Mouse (Mus musculus) stomach, embryonic 16.5 days (tissue): Measurements from ENCODE around the gene Gm21750. TPM values are rescaled to one million over a fixed set of nuclear protein-coding genes. Genes with fewer than 3 reads are reported as not detected.
"Not testable (repeated sequence)": the region's sequence is repeated elsewhere in the genome, so short reads cannot be mapped to it uniquely, and the experiment has no call there.

Experiments
- ATAC-seq: fragments of 200-750 bp; cut with Nextera tagmentation; 2 replicates; pipeline ENCODE4 v1.8.0; 2017; ENCODE audit warnings: moderate number of reproducible peaks, moderate TSS enrichment; ENCODE audit not compliant: insufficient read depth, low FRiP score
- H3K27ac ChIP-seq: fragments of 300-500 bp; sonication (generic); 2 replicates; pipeline ENCODE4 v1.5.1; 2014; ENCODE audit warnings: low read length
- H3K27me3 ChIP-seq: fragments of 300-500 bp; sonication (generic); 2 replicates; pipeline ENCODE4 v1.6.1; 2014; ENCODE audit warnings: low read length, control low read depth, mixed read lengths; ENCODE audit not compliant: control insufficient read depth, insufficient read depth
- H3K36me3 ChIP-seq: fragments of 300-500 bp; sonication (generic); 2 replicates; pipeline ENCODE4 v1.6.1; 2014; ENCODE audit warnings: low read length; ENCODE audit not compliant: control insufficient read depth, insufficient read depth
- H3K4me1 ChIP-seq: fragments of 300-500 bp; sonication (generic); 2 replicates; pipeline ENCODE4 v1.6.1; 2014; ENCODE audit warnings: low read length, control low read depth, mixed read lengths; ENCODE audit not compliant: control insufficient read depth, insufficient read depth
- H3K4me2 ChIP-seq: fragments of 300-500 bp; sonication (generic); 2 replicates; pipeline ENCODE4 v1.6.1; 2014; ENCODE audit warnings: low read depth, low read length, mixed read lengths
- H3K4me3 ChIP-seq: fragments of 300-500 bp; sonication (generic); replicated peaks from 2 replicates; pipeline ENCODE4 v1.5.1; 2014; ENCODE audit warnings: mild to moderate bottlenecking, low read length
- H3K9ac ChIP-seq: fragments of 300-500 bp; sonication (generic); 2 replicates; pipeline ENCODE4 v1.6.1; 2014; ENCODE audit warnings: low read length
- H3K9me3 ChIP-seq: fragments of 300-500 bp; sonication (generic); replicated peaks from 2 replicates; pipeline ENCODE4 v1.6.1; 2016; ENCODE audit warnings: low read length, control low read depth; ENCODE audit not compliant: control insufficient read depth
- WGBS: fragments of 180-500 bp; shearing (Covaris S2); extraction: QIAGEN DNeasy Blood & Tissue Kit; methylation state at CpG from one replicate; pipeline ENCODE4 v1.1.7; 2014; 5-methylcytosine and 5-hydroxymethylcytosine counted together
- polyA plus RNA-seq: library from polyadenylated mRNA; unstranded; fragments of >200 nt; fragmentation: Nextera tagmentation; extraction: Ambion mirVana; gene quantifications from 2 replicates; pipeline ENCODE4 v1.2.1, GENCODE M21; 2015

The Gm21750 gene
- polyA plus RNA-seq: not detected in 2 replicates

GRCm38 (mm10) chr14:73660925-73661324, at the start of gene Gm21750:
Gene Gm21750, plus strand, starts transcription at chr14:73661225.
- WGBS: 74% methylated on average over 3 of the region's 3 CpGs
- H3K36me3 ChIP-seq, H3K27ac ChIP-seq: not testable (repeated sequence)

GRCm38 (mm10) chr14:73614961-73615360, 46.1 kb upstream of the Gm21750 start:
- not testable (repeated sequence) for H3K9ac ChIP-seq, H3K4me2 ChIP-seq, H3K27me3 ChIP-seq, H3K4me1 ChIP-seq, H3K27ac ChIP-seq, H3K9me3 ChIP-seq, H3K4me3 ChIP-seq, ATAC-seq, H3K36me3 ChIP-seq
- 42% methylated on average over 1 of the region's 1 CpGs for WGBS

More at GRCm38 (mm10) chr14:73660925-73661324, at the start of gene Gm21750:
- H3K9me3 ChIP-seq, H3K4me2 ChIP-seq, H3K9ac ChIP-seq, H3K4me3 ChIP-seq, H3K27me3 ChIP-seq, H3K4me1 ChIP-seq, ATAC-seq: not testable (repeated sequence)

- Histone ChIP-seq H3K36me3 (no peaks in the 10 kb centered on the region), H3K27ac (no peak overlapping the region), H3K9me3 (0 out of 2 replicates have a peak, but pooled peaks cover 5% of the 10 kb centered on the region), H3K4me2 (no peak overlapping the region), H3K4me1 (no peaks in the 10 kb centered on the region), H3K9ac (no peak overlapping the region), H3K4me3 (no peak overlapping the region), H3K27me3 (no peaks in the 10 kb centered on the region)
- WGBS: 65% methylated on average over 3 of the region's 3 CpGs
- ATAC-seq: no peak
Observed at GRCm38 (mm10) chr14:73620880-73621279, 40.1 kb upstream of the Gm21750 start.

- Histone ChIP-seq H3K9ac (no peak overlapping the region), H3K27me3 (no peaks in the 10 kb centered on the region), H3K36me3 (no peaks in the 10 kb centered on the region), H3K27ac (no peak overlapping the region), H3K4me1 (no peaks in the 10 kb centered on the region), H3K4me2 (no peak overlapping the region), H3K9me3 (0 out of 2 replicates have a peak, but pooled peaks cover 5% of the 10 kb centered on the region), H3K4me3 (no peak overlapping the region)
- no peak for ATAC-seq
- 89% methylated on average over 1 of the region's 1 CpGs for WGBS
Observed at GRCm38 (mm10) chr14:73622988-73623387, 38.0 kb upstream of the Gm21750 start.

GRCm38 (mm10) chr14:73625469-73625868, 35.6 kb upstream of the Gm21750 start:
- Histone ChIP-seq H3K36me3 (no peaks in the 10 kb centered on the region), H3K9me3 (no peaks in the 10 kb centered on the region), H3K27me3 (no peaks in the 10 kb centered on the region), H3K9ac (no peak overlapping the region), H3K27ac (no peak overlapping the region), H3K4me1 (no peaks in the 10 kb centered on the region), H3K4me3 (no peak overlapping the region), H3K4me2 (no peak overlapping the region)
- 65% methylated on average over 3 of the region's 3 CpGs for WGBS
- no peak for ATAC-seq

GRCm38 (mm10) chr14:73631511-73631910, 29.5 kb upstream of the Gm21750 start:
- Histone ChIP-seq H3K9me3 (no peaks in the 10 kb centered on the region), H3K4me1 (no peaks in the 10 kb centered on the region), H3K4me2 (no peak overlapping the region), H3K4me3 (no peak overlapping the region), H3K9ac (no peak overlapping the region), H3K27ac (no peak overlapping the region), H3K27me3 (no peaks in the 10 kb centered on the region), H3K36me3 (no peaks in the 10 kb centered on the region)
- ATAC-seq: no peak
- WGBS: 75% methylated on average over 4 of the region's 4 CpGs

GRCm38 (mm10) chr14:73632648-73633263, 28.3 kb upstream of the Gm21750 start:
- H3K4me2 ChIP-seq: no peak overlapping the region
- H3K9me3 ChIP-seq: no peaks in the 10 kb centered on the region
- no peaks in the 10 kb centered on the region for H3K27me3 ChIP-seq
- ATAC-seq: no peak
- H3K9ac ChIP-seq: no peak overlapping the region
- no peak overlapping the region for H3K27ac ChIP-seq
- 77% methylated on average over 9 of the region's 9 CpGs for WGBS
- no peak overlapping the region for H3K4me3 ChIP-seq
- no peaks in the 10 kb centered on the region for H3K36me3 ChIP-seq
- H3K4me1 ChIP-seq: no peaks in the 10 kb centered on the region

- Histone ChIP-seq H3K4me2 (no peak overlapping the region), H3K9ac (no peak overlapping the region), H3K27ac (no peak overlapping the region), H3K4me3 (no peak overlapping the region), H3K4me1 (no peaks in the 10 kb centered on the region), H3K36me3 (no peaks in the 10 kb centered on the region), H3K9me3 (no peaks in the 10 kb centered on the region), H3K27me3 (no peaks in the 10 kb centered on the region)
- no peak for ATAC-seq
- 86% methylated on average over 3 of the region's 3 CpGs for WGBS
Observed at GRCm38 (mm10) chr14:73634356-73634755, 26.7 kb upstream of the Gm21750 start.

GRCm38 (mm10) chr14:73637460-73637859, 23.6 kb upstream of the Gm21750 start:
- H3K9ac ChIP-seq: no peak overlapping the region
- no peaks in the 10 kb centered on the region for H3K9me3 ChIP-seq
- H3K4me1 ChIP-seq: no peaks in the 10 kb centered on the region
- no peak for ATAC-seq
- no peak overlapping the region for H3K4me2 ChIP-seq
- no peak overlapping the region for H3K4me3 ChIP-seq
- no peak overlapping the region for H3K27ac ChIP-seq
- no peaks in the 10 kb centered on the region for H3K27me3 ChIP-seq
- no peaks in the 10 kb centered on the region for H3K36me3 ChIP-seq
